Mouse (Mus musculus) hindbrain, embryonic 12.5 days (tissue): ENCODE data around the gene Cox11. TPM values are rescaled to one million over a fixed set of nuclear protein-coding genes. Genes with fewer than 3 reads are reported as not detected.

Experiments used
- ATAC-seq: fragments of 200-750 bp; cut with Nextera tagmentation; 2 replicates; pipeline ENCODE4 v1.8.0; 2017; ENCODE audit warnings: moderate TSS enrichment; ENCODE audit not compliant: low FRiP score
- H3K27ac ChIP-seq: fragments of 300-500 bp; sonication (generic); 2 replicates; pipeline ENCODE4 v1.5.1; 2016; ENCODE audit warnings: mild to moderate bottlenecking
- H3K27me3 ChIP-seq: fragments of 300-500 bp; sonication (generic); 2 replicates; pipeline ENCODE4 v1.6.1; 2016; ENCODE audit warnings: mild to moderate bottlenecking
- H3K36me3 ChIP-seq: fragments of 300-500 bp; sonication (generic); 2 replicates; pipeline ENCODE4 v1.6.1; 2016; ENCODE audit warnings: mild to moderate bottlenecking
- H3K4me1 ChIP-seq: fragments of 300-500 bp; sonication (generic); 2 replicates; pipeline ENCODE4 v1.6.1; 2016
- H3K4me2 ChIP-seq: fragments of 300-500 bp; sonication (generic); replicated peaks from 2 replicates; pipeline ENCODE4 v1.6.1; 2016; ENCODE audit warnings: mild to moderate bottlenecking
- H3K4me3 ChIP-seq: fragments of 300-500 bp; sonication (generic); 2 replicates; pipeline ENCODE4 v1.5.1; 2016; ENCODE audit warnings: mild to moderate bottlenecking
- H3K9ac ChIP-seq: fragments of 300-500 bp; sonication (generic); 2 replicates; pipeline ENCODE4 v1.6.1; 2016; ENCODE audit warnings: mild to moderate bottlenecking, moderate library complexity
- H3K9me3 ChIP-seq: fragments of 300-500 bp; sonication (generic); replicated peaks from 2 replicates; pipeline ENCODE4 v1.6.1; 2016; ENCODE audit warnings: mild to moderate bottlenecking
- WGBS: fragments of 180-500 bp; shearing (Covaris S2); methylation state at CpG from one replicate; pipeline ENCODE4 v1.1.7; 2016; 5-methylcytosine and 5-hydroxymethylcytosine counted together
- polyA plus RNA-seq: library from polyadenylated mRNA; unstranded; fragments of >200 nt; fragmentation: Nextera tagmentation; extraction: Ambion mirVana; gene quantifications from 2 replicates; pipeline ENCODE4 v1.2.1, GENCODE M21; 2016

Cox11 gene
- polyA plus RNA-seq, 1 experiment from 2014 or later = 39.2 TPM

DNA sequence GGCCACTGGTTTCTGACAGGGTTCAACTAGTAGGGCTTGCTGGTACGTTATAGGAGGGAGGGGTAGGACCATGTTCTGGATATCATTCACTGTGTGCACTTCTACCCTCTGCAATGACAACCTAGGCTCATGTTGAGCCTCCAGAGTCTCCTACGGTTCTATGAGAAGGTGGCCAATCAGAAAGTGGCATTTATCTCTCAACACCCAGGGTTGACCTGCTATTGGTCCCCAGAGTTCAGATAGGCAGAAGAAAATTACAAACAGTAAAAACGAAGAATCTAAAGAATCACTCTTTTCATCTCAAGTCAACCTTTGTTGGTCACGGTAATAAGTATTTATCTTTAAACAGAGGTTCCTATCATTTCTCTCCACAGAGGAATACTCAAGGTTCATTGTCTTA lies 28.9 kb downstream of the Cox11 start:
- no peaks in the 10 kb centered on the region for H3K9me3 ChIP-seq
- no peaks in the 10 kb centered on the region for H3K36me3 ChIP-seq
- H3K4me3 ChIP-seq = no peak overlapping the region
- H3K27me3 ChIP-seq = no peaks in the 10 kb centered on the region
- H3K9ac ChIP-seq = no peak overlapping the region
- H3K4me2 ChIP-seq = no peak overlapping the region
- whole genome bisulfite sequencing = 83% methylated on average over 4 of the region's 4 CpGs
- H3K27ac ChIP-seq = no peak overlapping the region
- H3K4me1 ChIP-seq = peaks cover 22% of the 10 kb centered on the region
- no peak for ATAC-seq

DNA sequence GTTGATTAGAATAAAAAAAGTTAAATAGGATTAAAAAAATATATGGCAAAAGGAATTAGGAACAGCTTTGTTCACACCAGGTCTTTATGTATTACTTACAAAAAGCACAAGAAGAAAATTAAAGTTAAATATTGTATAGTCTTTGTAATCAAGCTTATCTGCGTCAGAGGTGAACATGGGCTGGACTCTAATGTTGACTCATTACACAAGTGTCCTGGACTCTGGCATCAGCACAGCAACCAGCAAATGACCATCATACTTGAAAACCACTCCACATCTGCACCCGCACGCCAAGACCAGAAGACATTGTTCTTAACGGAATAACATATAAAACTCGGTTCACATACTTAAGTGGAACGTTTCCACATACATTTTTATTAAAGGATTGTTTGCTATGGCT lies 29.4 kb downstream of the Cox11 start:
- ATAC-seq = no peak
- H3K27ac ChIP-seq = no peak overlapping the region
- WGBS = 97% methylated on average over 6 of the region's 6 CpGs
- no peak overlapping the region for H3K9ac ChIP-seq
- peaks cover 22% of the 10 kb centered on the region for H3K4me1 ChIP-seq
- H3K4me3 ChIP-seq = no peak overlapping the region
- no peak overlapping the region for H3K4me2 ChIP-seq
- H3K36me3 ChIP-seq = no peaks in the 10 kb centered on the region
- no peaks in the 10 kb centered on the region for H3K27me3 ChIP-seq
- H3K9me3 ChIP-seq = no peaks in the 10 kb centered on the region

DNA sequence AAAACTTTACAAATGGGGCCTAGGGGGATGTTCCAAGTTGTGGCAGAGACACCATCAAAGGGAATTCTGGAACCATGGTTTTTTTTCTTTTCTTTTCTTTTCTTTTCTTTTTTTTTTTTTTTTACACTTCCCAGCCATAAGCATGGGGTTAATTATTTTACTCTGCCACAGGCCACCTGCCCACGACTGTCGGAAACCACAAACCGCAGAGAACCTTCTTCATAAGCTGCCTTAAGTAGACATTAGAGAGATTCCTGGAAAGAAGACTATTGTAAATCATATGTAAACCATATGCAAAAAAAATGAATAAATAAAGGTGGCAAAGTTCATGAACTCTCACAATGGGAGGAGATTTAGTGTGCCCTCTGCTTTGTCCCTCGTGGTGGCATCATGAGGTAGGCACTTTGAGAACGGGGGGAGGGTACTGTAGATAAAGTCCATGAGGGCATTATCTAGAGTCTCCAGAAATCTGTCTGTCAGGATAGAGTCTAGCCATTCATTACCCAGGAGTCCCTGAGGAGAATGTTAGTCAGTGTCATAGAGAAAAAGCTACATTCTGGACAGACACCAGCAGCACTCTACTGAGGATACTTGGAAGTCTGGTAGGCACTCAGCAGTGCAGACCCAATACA lies 37.6 kb downstream of the Cox11 start:
- Histone ChIP-seq H3K4me1 (no peaks in the 10 kb centered on the region), H3K4me3 (no peak overlapping the region), H3K9me3 (no peaks in the 10 kb centered on the region), H3K27me3 (no peaks in the 10 kb centered on the region), H3K4me2 (no peak overlapping the region), H3K27ac (no peak overlapping the region), H3K36me3 (no peaks in the 10 kb centered on the region), H3K9ac (no peak overlapping the region)
- ATAC-seq = no peak
- WGBS = 80% methylated on average over 5 of the region's 5 CpGs

DNA sequence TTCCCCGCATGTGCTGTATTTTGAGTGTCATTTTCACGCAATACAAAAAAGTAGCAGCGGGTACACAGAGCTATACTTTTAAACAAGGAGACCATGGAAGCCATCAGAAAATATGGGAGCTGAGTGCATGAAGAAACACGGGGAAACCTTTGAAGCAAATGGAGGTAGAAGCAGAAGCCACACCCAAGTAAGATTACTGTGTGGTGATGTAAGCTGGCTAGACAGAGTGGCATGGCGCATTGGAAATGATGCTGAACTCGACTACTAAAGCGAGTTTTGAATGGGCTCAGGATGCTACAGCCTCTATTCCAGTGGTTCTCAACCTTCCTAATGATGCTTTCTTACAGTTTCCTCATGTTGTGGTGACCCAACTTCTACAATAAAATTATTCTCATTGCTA lies 39.1 kb downstream of the Cox11 start:
- Histone ChIP-seq H3K9ac (no peak overlapping the region), H3K4me3 (no peak overlapping the region), H3K9me3 (no peaks in the 10 kb centered on the region), H3K27me3 (no peaks in the 10 kb centered on the region), H3K4me1 (no peaks in the 10 kb centered on the region), H3K36me3 (no peaks in the 10 kb centered on the region), H3K4me2 (no peak overlapping the region), H3K27ac (no peak overlapping the region)
- ATAC-seq = no peak
- 92% methylated on average over 7 of the region's 7 CpGs for WGBS

DNA sequence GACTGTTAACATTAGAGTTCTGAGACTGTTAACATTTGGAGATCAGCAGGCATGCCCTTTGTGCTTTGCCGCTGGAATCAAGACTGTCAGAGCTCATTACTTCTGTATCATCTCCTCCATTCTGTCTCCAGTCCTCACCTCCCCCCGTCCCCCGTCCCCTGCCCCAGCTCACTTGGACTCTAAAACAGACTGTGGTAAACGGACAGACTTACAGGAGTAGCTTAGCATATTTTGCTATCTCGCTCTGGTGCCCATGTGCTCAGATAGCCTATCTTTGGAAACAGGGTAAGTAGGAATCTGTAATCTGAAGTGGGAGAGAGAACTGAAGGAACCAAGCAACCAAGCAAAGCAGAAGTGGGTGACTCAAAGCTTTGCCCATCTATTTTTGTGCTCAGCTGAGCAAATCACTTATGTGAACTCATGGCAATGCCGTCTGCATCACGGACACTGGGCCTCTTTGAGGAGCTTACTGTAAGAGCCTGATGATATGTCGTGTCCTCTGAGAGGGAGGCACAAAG lies 39.9 kb downstream of the Cox11 start:
- ATAC-seq = no peak
- Histone ChIP-seq H3K4me3 (no peak overlapping the region), H3K36me3 (no peaks in the 10 kb centered on the region)

DNA sequence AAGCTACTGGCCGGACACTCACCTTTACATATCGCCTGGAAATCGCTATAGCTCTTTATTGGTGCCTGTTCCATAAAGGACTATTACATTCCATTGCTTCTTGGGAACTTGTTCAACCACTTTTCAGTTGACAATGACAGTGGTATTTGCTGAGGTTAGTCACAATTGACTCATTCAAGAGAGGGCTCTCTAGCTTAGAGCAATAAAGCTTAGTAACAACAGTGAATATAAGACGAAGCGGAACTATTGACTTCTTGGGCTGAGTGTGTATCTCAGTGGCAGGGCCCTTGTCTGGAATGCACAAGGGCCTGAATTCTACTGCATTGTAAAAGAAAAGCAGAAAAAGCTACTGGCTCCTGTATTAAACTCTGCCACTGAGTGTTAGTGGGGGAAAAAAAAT lies 40.6 kb downstream of the Cox11 start:
- 91% methylated on average over 5 of the region's 5 CpGs for WGBS

More for the DNA sequence above, 39.9 kb downstream of the Cox11 start:
- H3K9ac ChIP-seq = no peak overlapping the region
- H3K27me3 ChIP-seq = no peaks in the 10 kb centered on the region
- no peaks in the 10 kb centered on the region for H3K9me3 ChIP-seq
- H3K4me1 ChIP-seq = no peaks in the 10 kb centered on the region
- WGBS = 64% methylated on average over 8 of the region's 8 CpGs
- no peak overlapping the region for H3K4me2 ChIP-seq
- no peak overlapping the region for H3K27ac ChIP-seq

DNA sequence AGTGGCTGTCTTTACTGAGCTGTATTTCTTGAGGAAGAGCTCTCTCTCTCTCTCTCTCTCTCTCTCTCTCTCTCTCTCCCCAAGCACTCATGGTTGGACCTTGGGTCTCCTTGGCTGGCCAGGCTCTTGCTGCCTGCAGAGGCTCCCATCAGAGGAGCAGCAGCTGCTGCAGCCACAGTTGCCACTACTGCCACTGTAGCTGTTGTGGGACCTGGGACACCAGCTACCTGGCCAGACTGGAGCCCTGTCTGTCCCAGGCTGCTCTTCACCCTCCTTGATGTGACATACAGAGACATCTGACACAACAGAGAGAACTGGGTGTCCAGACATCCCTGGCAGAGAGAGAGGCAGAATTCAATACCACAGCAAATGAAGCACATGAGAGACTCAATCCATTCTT lies 43.2 kb downstream of the Cox11 start:
- Histone ChIP-seq H3K27me3 (no peaks in the 10 kb centered on the region), H3K4me3 (no peak overlapping the region), H3K4me1 (no peaks in the 10 kb centered on the region), H3K9ac (no peak overlapping the region), H3K4me2 (no peak overlapping the region), H3K27ac (no peak overlapping the region), H3K36me3 (no peaks in the 10 kb centered on the region), H3K9me3 (no peaks in the 10 kb centered on the region)
- ATAC-seq = no peak

More for the DNA sequence above, 40.6 kb downstream of the Cox11 start:
- H3K4me1 ChIP-seq = no peaks in the 10 kb centered on the region
- H3K4me2 ChIP-seq = no peak overlapping the region
- H3K9me3 ChIP-seq = no peaks in the 10 kb centered on the region
- no peak for ATAC-seq
- no peaks in the 10 kb centered on the region for H3K36me3 ChIP-seq
- H3K27ac ChIP-seq = no peak overlapping the region
- H3K4me3 ChIP-seq = no peak overlapping the region
- H3K9ac ChIP-seq = no peak overlapping the region
- H3K27me3 ChIP-seq = no peaks in the 10 kb centered on the region

DNA sequence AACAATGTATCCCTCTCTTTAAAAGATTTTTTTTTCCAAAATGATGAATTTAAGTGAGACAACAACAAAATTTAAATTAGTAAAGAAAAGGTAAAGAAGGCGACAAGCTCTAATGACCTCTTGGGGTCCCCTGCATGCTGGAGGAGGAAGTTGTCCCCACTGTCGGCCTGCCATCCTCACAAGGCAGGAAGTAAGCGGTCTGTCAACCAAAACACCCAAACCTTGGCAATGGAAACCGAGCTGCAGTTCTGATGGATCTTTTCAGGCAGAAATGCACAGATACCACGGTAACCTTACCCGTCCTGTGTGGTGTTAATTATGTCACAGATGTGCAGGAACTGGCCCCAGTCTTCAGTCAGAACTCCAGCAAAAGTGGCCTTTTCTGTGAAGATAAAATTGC lies 46.8 kb downstream of the Cox11 start:
- Histone ChIP-seq H3K4me2 (no peak overlapping the region), H3K4me3 (no peak overlapping the region), H3K36me3 (no peaks in the 10 kb centered on the region), H3K4me1 (no peaks in the 10 kb centered on the region; the same call in 1 of the 2 replicates), H3K9ac (no peak overlapping the region), H3K27ac (no peak overlapping the region), H3K27me3 (peaks cover 8% of the 10 kb centered on the region; the same call in 1 of the 2 replicates), H3K9me3 (no peaks in the 10 kb centered on the region)
- 75% methylated on average over 6 of the region's 6 CpGs for WGBS
- ATAC-seq = no peak

DNA sequence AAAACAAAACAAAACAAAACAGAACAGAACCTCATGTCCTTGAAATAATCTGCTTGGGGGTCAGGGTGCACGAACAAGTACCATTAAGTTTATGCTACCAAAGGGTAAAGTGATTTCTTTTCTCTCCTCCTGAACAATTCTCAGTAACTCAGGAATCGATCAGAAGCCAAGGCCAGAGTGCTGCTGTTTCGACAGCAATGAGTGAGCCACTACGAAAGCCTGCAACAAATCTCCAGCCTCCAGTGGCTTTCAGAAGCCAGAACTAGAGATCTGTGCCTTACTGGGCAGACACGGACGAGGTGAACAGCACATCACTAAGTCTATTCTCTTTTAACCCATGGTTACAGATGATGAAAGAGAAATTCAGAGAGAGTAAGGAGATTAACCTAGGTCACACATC lies 47.2 kb downstream of the Cox11 start:
- no peak for ATAC-seq
- H3K4me3 ChIP-seq = no peak overlapping the region
- H3K36me3 ChIP-seq = no peaks in the 10 kb centered on the region
- no peak overlapping the region for H3K9ac ChIP-seq
- H3K9me3 ChIP-seq = no peaks in the 10 kb centered on the region
- no peak overlapping the region for H3K4me2 ChIP-seq
- H3K4me1 ChIP-seq = peaks cover 2% of the 10 kb centered on the region; the same call in 1 of the 2 replicates
- no peak overlapping the region for H3K27ac ChIP-seq
- peaks cover 8% of the 10 kb centered on the region; the same call in 1 of the 2 replicates for H3K27me3 ChIP-seq
- 83% methylated on average over 6 of the region's 6 CpGs for WGBS

DNA sequence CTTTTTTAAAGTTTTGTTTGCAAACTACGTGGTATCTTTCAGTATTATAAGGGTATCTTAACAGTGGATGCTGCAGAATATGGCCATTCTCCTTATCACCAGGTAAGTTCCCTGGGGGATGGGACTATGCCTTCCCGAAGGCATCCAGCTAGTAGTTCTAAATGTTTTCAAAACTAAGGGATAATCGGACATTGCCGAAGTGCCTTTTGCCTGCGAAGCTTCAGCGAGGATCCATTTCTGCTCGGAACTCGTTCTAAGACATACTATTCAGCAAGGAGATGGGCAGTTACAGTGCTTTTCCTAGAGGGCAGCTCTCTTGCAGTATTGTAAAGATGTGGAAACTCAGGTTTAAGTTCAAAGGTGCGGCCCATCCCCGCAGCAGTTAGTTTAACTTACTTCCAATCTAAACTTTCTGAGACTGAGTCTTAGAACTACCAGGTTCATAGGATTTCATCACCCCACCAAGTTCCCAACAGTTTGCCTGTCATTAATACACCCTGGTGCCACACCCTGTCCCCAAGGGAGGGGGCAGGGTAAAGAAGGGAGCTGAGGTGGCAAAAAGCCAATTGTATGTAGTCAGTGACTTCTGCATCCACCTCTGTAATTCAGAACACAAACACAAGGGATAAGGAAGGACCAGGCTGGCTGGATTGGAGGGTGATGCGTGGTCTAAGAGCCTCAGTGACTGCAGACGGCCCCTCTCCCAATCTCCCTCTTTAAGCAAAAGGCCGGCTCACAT lies 48.5 kb downstream of the Cox11 start:
- H3K4me3 ChIP-seq = peak overlapping the region; percentile 58
- 72% methylated on average over 13 of the region's 13 CpGs for WGBS
- H3K36me3 ChIP-seq = no peaks in the 10 kb centered on the region
- peak overlapping the region; percentile 91 for H3K4me2 ChIP-seq
- H3K9ac ChIP-seq = peak overlapping the region; percentile 32; the same call in 1 of the 2 replicates
- peaks cover 8% of the 10 kb centered on the region; the same call in 1 of the 2 replicates for H3K27me3 ChIP-seq
- no peaks in the 10 kb centered on the region for H3K9me3 ChIP-seq
- no peak for ATAC-seq
- no peak overlapping the region for H3K27ac ChIP-seq
- peaks cover 2% of the 10 kb centered on the region; the same call in 1 of the 2 replicates for H3K4me1 ChIP-seq

DNA sequence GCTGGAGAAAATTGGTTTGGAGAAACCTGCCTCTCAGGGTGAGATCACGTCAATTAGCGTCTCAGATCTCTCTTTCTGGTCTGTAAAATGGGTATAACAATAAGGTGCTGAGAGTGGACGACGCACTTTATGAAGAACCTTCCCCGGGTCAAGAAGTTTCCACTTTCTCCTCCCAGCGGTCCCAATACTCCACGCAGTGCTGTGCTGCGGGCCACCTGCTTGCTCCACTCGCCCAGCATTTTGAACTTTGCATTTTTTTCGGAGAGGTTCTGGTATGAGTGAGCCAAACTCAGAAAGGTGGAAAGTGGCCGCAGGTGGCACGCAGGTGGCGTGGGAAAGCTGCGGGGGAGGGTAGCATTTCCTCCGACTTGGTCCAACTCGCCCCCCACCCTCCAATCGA lies 49.1 kb downstream of the Cox11 start:
- ATAC-seq = peak; percentile 71
- peak overlapping the region; percentile 91 for H3K4me2 ChIP-seq
- peak overlapping the region; percentile 65 for H3K9ac ChIP-seq
- peak overlapping the region; percentile 58 for H3K4me3 ChIP-seq
- WGBS = 1% methylated on average over 17 of the region's 17 CpGs
- H3K27me3 ChIP-seq = peaks cover 8% of the 10 kb centered on the region; the same call in 1 of the 2 replicates
- H3K27ac ChIP-seq = no peak overlapping the region
- no peaks in the 10 kb centered on the region for H3K9me3 ChIP-seq
- H3K4me1 ChIP-seq = peaks cover 2% of the 10 kb centered on the region; the same call in 1 of the 2 replicates
- no peaks in the 10 kb centered on the region for H3K36me3 ChIP-seq

DNA sequence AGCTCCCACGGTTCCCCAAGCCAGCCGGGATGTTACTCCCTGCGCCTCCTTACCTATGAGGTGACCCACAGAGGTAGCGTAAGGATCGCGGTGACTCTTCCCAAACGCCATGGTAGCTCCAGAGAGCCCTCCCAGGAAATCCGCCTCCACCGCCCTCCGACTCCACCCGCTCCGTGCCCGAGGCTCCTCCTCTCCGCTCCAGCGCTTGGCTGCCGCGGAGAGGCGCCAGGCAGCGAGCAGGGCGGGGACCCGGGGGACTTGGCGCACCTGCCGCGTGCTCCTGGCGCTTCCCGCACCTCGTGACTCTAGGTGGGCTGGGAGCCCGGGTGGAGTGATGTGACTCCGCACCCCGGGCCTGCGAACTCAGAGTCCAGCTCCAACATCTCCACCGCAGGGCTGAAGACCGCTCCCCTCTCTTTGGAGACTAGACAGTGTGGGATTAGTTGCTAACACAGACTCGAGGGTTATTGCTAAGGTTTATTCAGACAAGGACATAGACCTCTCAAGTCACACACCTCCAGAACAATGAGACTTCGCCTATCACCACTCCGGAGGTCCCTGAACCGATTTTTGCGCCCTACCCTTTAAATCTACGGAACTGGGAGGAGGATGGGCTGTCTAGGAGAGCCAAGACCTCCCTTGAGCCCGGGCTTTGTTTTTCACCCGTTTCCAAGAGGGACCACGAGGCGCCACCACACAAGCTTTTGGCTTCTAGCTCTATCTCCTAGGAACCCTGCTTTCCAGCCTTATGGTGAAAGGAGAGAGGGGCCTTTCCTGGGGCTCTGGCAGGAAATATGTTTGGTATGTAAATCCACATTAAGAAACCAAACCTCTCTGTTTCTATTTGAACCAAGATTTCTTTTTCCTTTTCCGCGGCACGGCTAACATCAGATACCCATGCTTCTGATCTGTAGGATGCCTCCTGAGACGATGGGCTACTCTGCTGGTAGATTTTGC lies 49.8 kb downstream of the Cox11 start, which contains the start of gene Tom1l1:
Tom1l1 (minus strand) TSS at position 907 of the 957 bp plus-strand sequence.
- H3K4me2 ChIP-seq = peak within 1 kb of the TSS; percentile 91
- peaks cover 8% of the 10 kb centered on the region; the same call in 1 of the 2 replicates for H3K27me3 ChIP-seq
- H3K27ac ChIP-seq = no peak within 1 kb of the TSS; the same call in 1 of the 2 replicates
- peak; percentile 90 for ATAC-seq
- H3K4me1 ChIP-seq = peaks cover 2% of the 10 kb centered on the region; the same call in 1 of the 2 replicates
- H3K9me3 ChIP-seq = no peaks in the 10 kb centered on the region
- H3K36me3 ChIP-seq = no peaks in the 10 kb centered on the region
- WGBS = 7% methylated on average over 47 of the region's 47 CpGs
- H3K9ac ChIP-seq = peak within 1 kb of the TSS; percentile 65
- H3K4me3 ChIP-seq = peak within 1 kb of the TSS; percentile 58
